Mouse (Mus musculus) neural tube, embryonic 11.5 days (tissue): ENCODE data around the gene Shoc2. TPM values are rescaled to one million over a fixed set of nuclear protein-coding genes. Genes with fewer than 3 reads are reported as not detected.

Experiments
- ATAC-seq: fragments of 200-750 bp; cut with Nextera tagmentation; 2 replicates; pipeline ENCODE4 v1.8.0; 2017; ENCODE audit warnings: moderate number of reproducible peaks, mild to moderate bottlenecking, moderate TSS enrichment, moderate library complexity; ENCODE audit not compliant: insufficient read depth, low FRiP score, low TSS enrichment
- DNase-seq: peaks from one replicate; pipeline ENCODE4 v3.0.0-alpha.2; 2015; ENCODE audit warnings: low spot score
- H3K27ac ChIP-seq: fragments of 300-500 bp; sonication (generic); 2 replicates; pipeline ENCODE4 v1.5.1; 2014; ENCODE audit warnings: low read depth, mild to moderate bottlenecking, low read length
- H3K27me3 ChIP-seq: fragments of 300-500 bp; sonication (generic); 2 replicates; pipeline ENCODE4 v1.6.1; 2014; ENCODE audit warnings: mild to moderate bottlenecking, low read length, mixed read lengths; ENCODE audit not compliant: control insufficient read depth, insufficient read depth
- H3K36me3 ChIP-seq: fragments of 300-500 bp; sonication (generic); 2 replicates; pipeline ENCODE4 v1.6.1; 2014; ENCODE audit warnings: mild to moderate bottlenecking, low read length, moderate library complexity, mixed read lengths; ENCODE audit not compliant: control insufficient read depth, insufficient read depth
- H3K4me1 ChIP-seq: fragments of 300-500 bp; sonication (generic); 2 replicates; pipeline ENCODE4 v1.6.1; 2014; ENCODE audit warnings: low read length, mixed read lengths; ENCODE audit not compliant: control insufficient read depth, insufficient read depth
- H3K4me2 ChIP-seq: fragments of 300-500 bp; sonication (generic); 2 replicates; pipeline ENCODE4 v1.6.1; 2014; ENCODE audit warnings: low read depth, mild to moderate bottlenecking, moderate library complexity
- H3K4me3 ChIP-seq: fragments of 300-500 bp; sonication (generic); 2 replicates; pipeline ENCODE4 v1.5.1; 2014; ENCODE audit warnings: low read depth, low read length
- H3K9ac ChIP-seq: fragments of 300-500 bp; sonication (generic); 2 replicates; pipeline ENCODE4 v1.6.1; 2014; ENCODE audit warnings: mild to moderate bottlenecking, low read length
- H3K9me3 ChIP-seq: fragments of 300-500 bp; sonication (generic); 2 replicates; pipeline ENCODE4 v1.6.1; 2016; ENCODE audit warnings: low read length; ENCODE audit not compliant: control insufficient read depth
- WGBS: fragments of 180-500 bp; shearing (Covaris S2); extraction: QIAGEN DNeasy Blood & Tissue Kit; methylation state at CpG from one replicate; pipeline ENCODE4 v1.1.7; 2014; 5-methylcytosine and 5-hydroxymethylcytosine counted together
- polyA plus RNA-seq: library from polyadenylated mRNA; unstranded; fragments of >200 nt; fragmentation: Nextera tagmentation; extraction: Ambion mirVana; gene quantifications from 2 replicates; pipeline ENCODE4 v1.2.1, GENCODE M21; 2014

Gene Shoc2
- polyA plus RNA-seq, 1 experiment from 2014 or later, result 79.4 TPM

- no peaks in the 10 kb centered on the region for H3K27me3 ChIP-seq
- WGBS, result 87% methylated on average over 9 of the region's 9 CpGs
- no peak for DNase-seq
Measured at GRCm38 (mm10) chr19:54081303-54081702, 137.2 kb downstream of the Shoc2 start.

GRCm38 (mm10) chr19:54081716-54082165, 137.6 kb downstream of the Shoc2 start:
- Histone ChIP-seq H3K36me3 (no peaks in the 10 kb centered on the region), H3K27me3 (no peaks in the 10 kb centered on the region), H3K4me3 (no peak overlapping the region), H3K4me2 (no peak overlapping the region), H3K27ac (no peak overlapping the region), H3K4me1 (no peaks in the 10 kb centered on the region), H3K9ac (no peak overlapping the region), H3K9me3 (no peaks in the 10 kb centered on the region)
- DNase-seq (no peak), ATAC-seq (no peak)
- WGBS, result 89% methylated on average over 9 of the region's 9 CpGs

More at GRCm38 (mm10) chr19:54081303-54081702, 137.2 kb downstream of the Shoc2 start:
- Histone ChIP-seq H3K9me3 (no peaks in the 10 kb centered on the region), H3K4me1 (no peaks in the 10 kb centered on the region), H3K27ac (no peak overlapping the region), H3K9ac (no peak overlapping the region), H3K4me3 (no peak overlapping the region), H3K36me3 (no peaks in the 10 kb centered on the region), H3K4me2 (no peak overlapping the region)
- ATAC-seq, result no peak

Other genes with a start within 250 kb of the Shoc2 start
- 62.0 and 63.6 TPM in 2 replicates for gene Pdcd4, start 52.1 kb upstream of the Shoc2 start, polyA plus RNA-seq
- gene Bbip1, start 321 bp downstream of the Shoc2 start, polyA plus RNA-seq, result 123 and 126 TPM in 2 replicates
- 1.3 and 1.5 TPM in 2 replicates for gene Adra2a, start 99.8 kb downstream of the Shoc2 start, polyA plus RNA-seq